In genomic region chr6:140423846-140424200, GRCm38 (mm10) we compare ENCODE assay signal across 8 mouse cellular contexts. TPM values are rescaled to one million over a fixed set of nuclear protein-coding genes. Genes with fewer than 3 reads are reported as not detected.
A peak's percentile ranks its signal among the peaks of the same experiment; 100 is the strongest.
DNase-seq lines count a peak whose midpoint lies in the region; ATAC-seq and TF ChIP-seq lines count a peak whose summit lies in the region.

TSS of gene Plekha5 (plus strand) at chr6:140424054.

- peak within 1 kb of the TSS; percentile 85 for H3K4me3 ChIP-seq in thymus, adult 2 months (ENCODE audit: control insufficient read depth, insufficient read depth, low read length)
- H3K4me3 ChIP-seq in kidney, embryonic 14.5 days (ENCODE audit: low read length): peak within 1 kb of the TSS; percentile 98
- H3K4me3 ChIP-seq in liver, adult 2 months (ENCODE audit: insufficient read depth, low read depth, low read length): peak within 1 kb of the TSS; percentile 99
- peak within 1 kb of the TSS; percentile 74 for H3K4me3 ChIP-seq in stomach, embryonic 15.5 days (replicated peaks)

- peaks cover 11% of the 10 kb centered on the region; the same call in 1 of the 2 replicates for H3K79me2 ChIP-seq in liver, adult 2 months (ENCODE audit: control insufficient read depth, insufficient read depth, low read length)

- TF ChIP-seq POLR2A in thymus, adult 2 months (IDR thresholded peaks at IDR 0.05; ENCODE audit: control insufficient read depth, extremely low read depth, insufficient read depth, low read length, poor library complexity): 0 out of 2 replicates have a peak, but pooled peaks have one; percentile 18
- TF ChIP-seq POLR2A in liver, adult 2 months (IDR thresholded peaks at IDR 0.05; ENCODE audit: extremely low read depth, insufficient read depth, low read length): 0 out of 2 replicates have a peak, but pooled peaks have one; percentile 42

- DNase-seq in thymus, adult 2 months: no peak
- no peak for DNase-seq in thymus, adult 18-20 months
- DNase-seq in embryo, embryonic 11 days: peak; percentile 92
- DNase-seq in heart, adult 9 months (ENCODE audit: low spot score in 2 of 2): peak; percentile 39 to 45
- DNase-seq in liver, adult 2 months (ENCODE audit: extremely low read depth, low read depth, low spot score): no peak

- H3K4me2 ChIP-seq in kidney, embryonic 14.5 days (replicated peaks; ENCODE audit: low read depth, low read length): peak within 1 kb of the TSS; percentile 67
- H3K4me2 ChIP-seq in stomach, embryonic 15.5 days: peak within 1 kb of the TSS; percentile 71

- peak; percentile 94 for ATAC-seq in kidney, embryonic 14.5 days (ENCODE audit: low FRiP score, low TSS enrichment)
- ATAC-seq in monocyte, adult 5-6 weeks (replicated peaks; ENCODE audit: insufficient number of reproducible peaks, low FRiP score, low TSS enrichment, poor library complexity, severe bottlenecking): no peak
- ATAC-seq in stomach, embryonic 15.5 days (ENCODE audit: insufficient read depth, low FRiP score, low read depth): peak; percentile 92

- peaks cover 6% of the 10 kb centered on the region; the same call in 1 of the 2 replicates for H3K9me3 ChIP-seq in kidney, embryonic 14.5 days (ENCODE audit: control insufficient read depth, low read length)
- no peaks in the 10 kb centered on the region for H3K9me3 ChIP-seq in stomach, embryonic 15.5 days

- no peak within 1 kb of the TSS for H3K27ac ChIP-seq in thymus, adult 2 months (ENCODE audit: control insufficient read depth, insufficient read depth, low read length)
- peak within 1 kb of the TSS; percentile 90 for H3K27ac ChIP-seq in kidney, embryonic 14.5 days (ENCODE audit: low read depth, low read length)
- peak within 1 kb of the TSS; percentile 91 for H3K27ac ChIP-seq in liver, adult 2 months (replicated peaks; ENCODE audit: insufficient read depth, low read depth, low read length)
- H3K27ac ChIP-seq in stomach, embryonic 15.5 days: peak within 1 kb of the TSS; percentile 91

- H3K36me3 ChIP-seq in thymus, adult 2 months (ENCODE audit: control insufficient read depth, insufficient read depth, low read length): no peaks in the 10 kb centered on the region
- 0 out of 2 replicates have a peak, but pooled peaks cover 7% of the 10 kb centered on the region for H3K36me3 ChIP-seq in kidney, embryonic 14.5 days (ENCODE audit: control insufficient read depth, insufficient read depth, low read length)
- peaks cover 2% of the 10 kb centered on the region for H3K36me3 ChIP-seq in liver, adult 2 months (ENCODE audit: control insufficient read depth, insufficient read depth, low read length)
- peaks cover 5% of the 10 kb centered on the region; the same call in 1 of the 2 replicates for H3K36me3 ChIP-seq in stomach, embryonic 15.5 days

- H3K9ac ChIP-seq in kidney, embryonic 14.5 days (ENCODE audit: low read depth, low read length): peak within 1 kb of the TSS; percentile 97
- H3K9ac ChIP-seq in liver, adult 2 months (ENCODE audit: low read depth, low read length): peak within 1 kb of the TSS; percentile 100
- peak within 1 kb of the TSS; percentile 90 for H3K9ac ChIP-seq in stomach, embryonic 15.5 days

- H3K27me3 ChIP-seq in thymus, adult 2 months (ENCODE audit: control insufficient read depth, insufficient read depth, low read length): no peaks in the 10 kb centered on the region
- H3K27me3 ChIP-seq in kidney, embryonic 14.5 days (ENCODE audit: control insufficient read depth, insufficient read depth, low read length): no peaks in the 10 kb centered on the region
- H3K27me3 ChIP-seq in liver, adult 2 months (ENCODE audit: control insufficient read depth, insufficient read depth, low read length): no peaks in the 10 kb centered on the region
- no peaks in the 10 kb centered on the region for H3K27me3 ChIP-seq in stomach, embryonic 15.5 days (replicated peaks)

- TF ChIP-seq CTCF in thymus, adult 2 months (IDR thresholded peaks at IDR 0.05; ENCODE audit: borderline replicate concordance, control insufficient read depth, extremely low read depth, insufficient read depth, low read length, poor library complexity): no peak
- no peak for TF ChIP-seq CTCF in liver, adult 2 months (IDR thresholded peaks at IDR 0.05; ENCODE audit: low read depth, low read length)

- WGBS in thymus, adult 2 months: 1% methylated on average over 40 of the region's 65 CpGs
- WGBS in kidney, embryonic 14.5 days: no CpG with 5 or more reads among the region's 65 CpGs
- 8% methylated on average over 62 of the region's 65 CpGs for WGBS in liver, adult 2 months
- WGBS in stomach, embryonic 15.5 days: under 1% methylated on average over 23 of the region's 65 CpGs

- peaks cover 8% of the 10 kb centered on the region for H3K4me1 ChIP-seq in thymus, adult 2 months (replicated peaks; ENCODE audit: control insufficient read depth, insufficient read depth, low read length)
- H3K4me1 ChIP-seq in kidney, embryonic 14.5 days (ENCODE audit: control insufficient read depth, insufficient read depth, low read length): peaks cover 5% of the 10 kb centered on the region; the same call in 1 of the 2 replicates
- peaks cover 6% of the 10 kb centered on the region for H3K4me1 ChIP-seq in liver, adult 2 months (ENCODE audit: control insufficient read depth, insufficient read depth, low read length)
- H3K4me1 ChIP-seq in stomach, embryonic 15.5 days: peaks cover 2% of the 10 kb centered on the region; the same call in 1 of the 2 replicates

RNA-seq across cellular contexts. Expression of gene Plekha5, which starts in this region (rescaled TPM):
- polyA plus RNA-seq in thymus, adult 2 months (2012; rRNA removed): 22.5 and 25.5 TPM in 2 replicates
- 43.8 and 63.4 TPM in 2 replicates for polyA plus RNA-seq in kidney, embryonic 14.5 days (2014; fragmentation: Nextera tagmentation; extraction: Ambion mirVana)
- 17.1 and 18.0 TPM in 2 replicates for total RNA-seq in liver, adult 2 months (2014; rRNA removed)
- polyA plus RNA-seq in liver, adult 2 months (2012; rRNA removed): 10.3 and 13.0 TPM in 2 replicates
- 13.3 to 72.2 TPM (median 17.9 TPM) in 3 replicates for total RNA-seq in monocyte, adult 5-6 weeks (2017)
- 43.0 and 46.7 TPM in 2 replicates for polyA plus RNA-seq in stomach, embryonic 15.5 days (2015; fragmentation: Nextera tagmentation; extraction: Ambion mirVana)

Comparison
In these comparisons a context has a peak if more than half of its experiments do, and no peak if none do; other contexts are left out.
1. DNase-seq: peak in embryo, embryonic 11 days (single experiment) and heart, adult 9 months (2 of 2); none in thymus, adult 2 months (single experiment), thymus, adult 18-20 months (0 of 2) and liver, adult 2 months (single experiment).
2. Peak in every context shown above with its lines, with median percentiles within 50 percentile points of each other: H3K4me3 ChIP-seq and H3K9ac ChIP-seq.